Mouse (Mus musculus) neural tube, embryonic 11.5 days (tissue): ENCODE data around the gene Bahd1. TPM values are rescaled to one million over a fixed set of nuclear protein-coding genes. Genes with fewer than 3 reads are reported as not detected.

ENCODE experiments used
- ATAC-seq: fragments of 200-750 bp; cut with Nextera tagmentation; 2 replicates; pipeline ENCODE4 v1.8.0; 2017; ENCODE audit warnings: moderate number of reproducible peaks, mild to moderate bottlenecking, moderate TSS enrichment, moderate library complexity; ENCODE audit not compliant: insufficient read depth, low FRiP score, low TSS enrichment
- DNase-seq: peaks from one replicate; pipeline ENCODE4 v3.0.0-alpha.2; 2015; ENCODE audit warnings: low spot score
- H3K27ac ChIP-seq: fragments of 300-500 bp; sonication (generic); 2 replicates; pipeline ENCODE4 v1.5.1; 2014; ENCODE audit warnings: low read depth, mild to moderate bottlenecking, low read length
- H3K27me3 ChIP-seq: fragments of 300-500 bp; sonication (generic); 2 replicates; pipeline ENCODE4 v1.6.1; 2014; ENCODE audit warnings: mild to moderate bottlenecking, low read length, mixed read lengths; ENCODE audit not compliant: control insufficient read depth, insufficient read depth
- H3K36me3 ChIP-seq: fragments of 300-500 bp; sonication (generic); 2 replicates; pipeline ENCODE4 v1.6.1; 2014; ENCODE audit warnings: mild to moderate bottlenecking, low read length, moderate library complexity, mixed read lengths; ENCODE audit not compliant: control insufficient read depth, insufficient read depth
- H3K4me1 ChIP-seq: fragments of 300-500 bp; sonication (generic); 2 replicates; pipeline ENCODE4 v1.6.1; 2014; ENCODE audit warnings: low read length, mixed read lengths; ENCODE audit not compliant: control insufficient read depth, insufficient read depth
- H3K4me2 ChIP-seq: fragments of 300-500 bp; sonication (generic); 2 replicates; pipeline ENCODE4 v1.6.1; 2014; ENCODE audit warnings: low read depth, mild to moderate bottlenecking, moderate library complexity
- H3K4me3 ChIP-seq: fragments of 300-500 bp; sonication (generic); 2 replicates; pipeline ENCODE4 v1.5.1; 2014; ENCODE audit warnings: low read depth, low read length
- H3K9ac ChIP-seq: fragments of 300-500 bp; sonication (generic); 2 replicates; pipeline ENCODE4 v1.6.1; 2014; ENCODE audit warnings: mild to moderate bottlenecking, low read length
- H3K9me3 ChIP-seq: fragments of 300-500 bp; sonication (generic); 2 replicates; pipeline ENCODE4 v1.6.1; 2016; ENCODE audit warnings: low read length; ENCODE audit not compliant: control insufficient read depth
- WGBS: fragments of 180-500 bp; shearing (Covaris S2); extraction: QIAGEN DNeasy Blood & Tissue Kit; methylation state at CpG from one replicate; pipeline ENCODE4 v1.1.7; 2014; 5-methylcytosine and 5-hydroxymethylcytosine counted together
- polyA plus RNA-seq: library from polyadenylated mRNA; unstranded; fragments of >200 nt; fragmentation: Nextera tagmentation; extraction: Ambion mirVana; gene quantifications from 2 replicates; pipeline ENCODE4 v1.2.1, GENCODE M21; 2014

Bahd1 gene
- polyA plus RNA-seq, 1 experiment from 2014 or later, result 1.5 TPM

GRCm38 (mm10) chr2:118941341-118941740 is 41.2 kb downstream of the Bahd1 start:
- no peak for ATAC-seq
- Histone ChIP-seq H3K4me1 (no peaks in the 10 kb centered on the region), H3K36me3 (no peaks in the 10 kb centered on the region), H3K27me3 (no peaks in the 10 kb centered on the region), H3K9ac (no peak overlapping the region), H3K4me2 (no peak overlapping the region), H3K27ac (no peak overlapping the region), H3K4me3 (no peak overlapping the region), H3K9me3 (no peaks in the 10 kb centered on the region)
- WGBS, result 86% methylated on average over 7 of the region's 7 CpGs
- DNase-seq, result no peak

- WGBS, result 88% methylated on average over 6 of the region's 6 CpGs
- Histone ChIP-seq H3K36me3 (no peaks in the 10 kb centered on the region), H3K4me1 (no peaks in the 10 kb centered on the region), H3K27me3 (no peaks in the 10 kb centered on the region), H3K9ac (no peak overlapping the region), H3K4me3 (no peak overlapping the region), H3K27ac (no peak overlapping the region), H3K9me3 (no peaks in the 10 kb centered on the region), H3K4me2 (no peak overlapping the region)
- DNase-seq, result no peak
- no peak for ATAC-seq
These were observed 43.1 kb downstream of the Bahd1 start for GRCm38 (mm10) chr2:118943232-118943631.

- no peak overlapping the region for H3K4me2 ChIP-seq
- no peak overlapping the region for H3K4me3 ChIP-seq
- ATAC-seq, result no peak
- no peak overlapping the region for H3K9ac ChIP-seq
- H3K36me3 ChIP-seq, result no peaks in the 10 kb centered on the region
- no peak for DNase-seq
- WGBS, result 80% methylated on average over 4 of the region's 4 CpGs
- no peak overlapping the region for H3K27ac ChIP-seq
- H3K27me3 ChIP-seq, result no peaks in the 10 kb centered on the region
- H3K4me1 ChIP-seq, result no peaks in the 10 kb centered on the region
- H3K9me3 ChIP-seq, result no peaks in the 10 kb centered on the region
These were observed 48.6 kb downstream of the Bahd1 start for GRCm38 (mm10) chr2:118948818-118949217.

- Histone ChIP-seq H3K4me2 (no peak overlapping the region), H3K36me3 (no peaks in the 10 kb centered on the region), H3K9me3 (no peaks in the 10 kb centered on the region), H3K27me3 (no peaks in the 10 kb centered on the region), H3K27ac (no peak overlapping the region), H3K4me3 (no peak overlapping the region), H3K4me1 (no peaks in the 10 kb centered on the region), H3K9ac (no peak overlapping the region)
- no peak for DNase-seq
- ATAC-seq, result no peak
- 76% methylated on average over 3 of the region's 3 CpGs for WGBS
These were observed 49.5 kb downstream of the Bahd1 start for GRCm38 (mm10) chr2:118949699-118950098.

GRCm38 (mm10) chr2:118956497-118956896 is 56.3 kb downstream of the Bahd1 start:
- Histone ChIP-seq H3K9me3 (no peaks in the 10 kb centered on the region), H3K4me3 (no peak overlapping the region), H3K36me3 (no peaks in the 10 kb centered on the region), H3K27ac (no peak overlapping the region), H3K4me2 (no peak overlapping the region), H3K9ac (no peak overlapping the region), H3K27me3 (no peaks in the 10 kb centered on the region), H3K4me1 (no peaks in the 10 kb centered on the region)
- no peak for DNase-seq
- WGBS, result 77% methylated on average over 5 of the region's 5 CpGs
- no peak for ATAC-seq

- WGBS, result 40% methylated on average over 1 of the region's 2 CpGs
- H3K4me1 ChIP-seq, result no peaks in the 10 kb centered on the region
- no peak overlapping the region for H3K4me2 ChIP-seq
- DNase-seq (no peak), ATAC-seq (no peak)
- no peak overlapping the region for H3K4me3 ChIP-seq
- H3K9ac ChIP-seq, result no peak overlapping the region
- no peaks in the 10 kb centered on the region for H3K27me3 ChIP-seq
- no peak overlapping the region for H3K27ac ChIP-seq
- H3K36me3 ChIP-seq, result no peaks in the 10 kb centered on the region
- H3K9me3 ChIP-seq, result no peaks in the 10 kb centered on the region
These were observed 59.5 kb downstream of the Bahd1 start for GRCm38 (mm10) chr2:118959644-118960043.

GRCm38 (mm10) chr2:118960413-118960812 is 60.2 kb downstream of the Bahd1 start:
- Histone ChIP-seq H3K4me1 (no peaks in the 10 kb centered on the region), H3K9ac (no peak overlapping the region), H3K4me3 (no peak overlapping the region), H3K9me3 (no peaks in the 10 kb centered on the region), H3K27me3 (no peaks in the 10 kb centered on the region), H3K36me3 (no peaks in the 10 kb centered on the region), H3K27ac (no peak overlapping the region), H3K4me2 (no peak overlapping the region)
- no peak for ATAC-seq
- DNase-seq, result no peak
- 89% methylated on average over 2 of the region's 2 CpGs for WGBS

- H3K9ac ChIP-seq, result no peak overlapping the region
- H3K27me3 ChIP-seq, result no peaks in the 10 kb centered on the region
- H3K4me3 ChIP-seq, result no peak overlapping the region
- ATAC-seq (no peak), DNase-seq (no peak)
- H3K4me1 ChIP-seq, result no peaks in the 10 kb centered on the region
- H3K27ac ChIP-seq, result no peak overlapping the region
- no peak overlapping the region for H3K4me2 ChIP-seq
- WGBS, result 59% methylated on average over 2 of the region's 2 CpGs
- H3K36me3 ChIP-seq, result no peaks in the 10 kb centered on the region
- H3K9me3 ChIP-seq, result no peaks in the 10 kb centered on the region
These were observed 61.4 kb downstream of the Bahd1 start for GRCm38 (mm10) chr2:118961546-118961945.

- Histone ChIP-seq H3K9ac (no peak overlapping the region), H3K36me3 (no peaks in the 10 kb centered on the region), H3K27ac (no peak overlapping the region), H3K9me3 (no peaks in the 10 kb centered on the region), H3K4me2 (no peak overlapping the region), H3K27me3 (no peaks in the 10 kb centered on the region), H3K4me1 (no peaks in the 10 kb centered on the region), H3K4me3 (no peak overlapping the region)
- DNase-seq (no peak), ATAC-seq (no peak)
- WGBS, result 54% methylated on average over 9 of the region's 9 CpGs
These were observed 63.0 kb downstream of the Bahd1 start for GRCm38 (mm10) chr2:118963007-118963675.
